Mouse (Mus musculus) neural tube, embryonic 12.5 days (tissue): Measurements from ENCODE around the gene Chchd1. TPM values are rescaled to one million over a fixed set of nuclear protein-coding genes. Genes with fewer than 3 reads are reported as not detected.

Experiments
- ATAC-seq: fragments of 200-750 bp; cut with Nextera tagmentation; 2 replicates; pipeline ENCODE4 v1.8.0; 2017; ENCODE audit warnings: low read depth, mild to moderate bottlenecking, moderate TSS enrichment, moderate library complexity; ENCODE audit not compliant: low FRiP score
- H3K27ac ChIP-seq: fragments of 300-500 bp; sonication (generic); 2 replicates; pipeline ENCODE4 v1.5.1; 2016
- H3K27me3 ChIP-seq: fragments of 300-500 bp; sonication (generic); replicated peaks from 2 replicates; pipeline ENCODE4 v1.6.1; 2016; ENCODE audit warnings: mild to moderate bottlenecking
- H3K36me3 ChIP-seq: fragments of 300-500 bp; sonication (generic); 2 replicates; pipeline ENCODE4 v1.6.1; 2016; ENCODE audit warnings: mild to moderate bottlenecking
- H3K4me1 ChIP-seq: fragments of 300-500 bp; sonication (generic); 2 replicates; pipeline ENCODE4 v1.6.1; 2016
- H3K4me2 ChIP-seq: fragments of 300-500 bp; sonication (generic); replicated peaks from 2 replicates; pipeline ENCODE4 v1.6.1; 2016; ENCODE audit warnings: mild to moderate bottlenecking
- H3K4me3 ChIP-seq: fragments of 300-500 bp; sonication (generic); 2 replicates; pipeline ENCODE4 v1.5.1; 2016
- H3K9ac ChIP-seq: fragments of 300-500 bp; sonication (generic); 2 replicates; pipeline ENCODE4 v1.6.1; 2016; ENCODE audit warnings: mild to moderate bottlenecking
- H3K9me3 ChIP-seq: fragments of 300-500 bp; sonication (generic); 2 replicates; pipeline ENCODE4 v1.6.1; 2016; ENCODE audit warnings: mild to moderate bottlenecking
- WGBS: fragments of 180-500 bp; shearing (Covaris S2); methylation state at CpG from one replicate; pipeline ENCODE4 v1.1.7; 2016; 5-methylcytosine and 5-hydroxymethylcytosine counted together
- polyA plus RNA-seq: library from polyadenylated mRNA; unstranded; fragments of >200 nt; fragmentation: Nextera tagmentation; extraction: Ambion mirVana; gene quantifications from 2 replicates; pipeline ENCODE4 v1.2.1, GENCODE M21; 2016

Chchd1 gene
- 219 and 228 TPM in 2 replicates for polyA plus RNA-seq

DNA sequence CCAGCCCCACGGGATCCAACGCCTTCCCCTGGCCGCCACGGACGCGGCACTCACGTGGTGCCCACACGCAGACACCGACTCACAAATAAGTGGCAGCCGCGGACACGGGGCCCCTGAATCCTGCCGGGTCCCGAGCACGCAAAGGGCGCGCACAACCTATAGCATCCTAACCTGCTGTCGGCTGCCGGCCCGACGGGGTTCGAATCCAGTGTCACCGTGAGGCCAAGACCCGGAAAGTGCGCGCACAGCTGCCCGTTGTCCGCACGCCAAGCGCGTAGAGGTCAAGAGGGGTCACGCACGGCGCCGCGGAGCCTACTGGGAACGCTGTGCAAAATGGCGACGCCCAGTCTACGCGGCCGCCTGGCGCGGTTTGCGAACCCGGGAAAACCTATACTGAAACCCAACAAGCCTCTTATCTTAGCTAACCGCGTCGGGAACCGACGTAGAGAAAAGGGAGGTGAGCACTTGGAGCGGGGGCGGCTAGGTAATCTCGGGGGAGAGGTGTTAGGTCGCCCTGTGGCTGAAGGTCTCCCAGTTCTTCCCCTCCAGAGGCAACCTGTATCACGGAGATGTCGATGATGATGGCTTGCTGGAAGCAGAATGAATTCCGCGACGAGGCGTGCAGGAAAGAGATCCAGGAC is at the start of gene Chchd1:
Chchd1 (plus strand) TSS at position 266 of the 641 bp plus-strand sequence.
- Histone ChIP-seq H3K36me3 (peaks cover 14% of the 10 kb centered on the region; the same call in 1 of the 2 replicates), H3K27me3 (no peaks in the 10 kb centered on the region), H3K9me3 (no peaks in the 10 kb centered on the region), H3K4me2 (peak within 1 kb of the TSS; percentile 69), H3K27ac (peak within 1 kb of the TSS; percentile 74), H3K4me3 (peak within 1 kb of the TSS; percentile 84), H3K9ac (peak within 1 kb of the TSS; percentile 84), H3K4me1 (peaks cover 25% of the 10 kb centered on the region)
- under 1% methylated on average over 61 of the region's 61 CpGs for WGBS
- ATAC-seq: peak; percentile 52; the same call in 1 of the 2 replicates

DNA sequence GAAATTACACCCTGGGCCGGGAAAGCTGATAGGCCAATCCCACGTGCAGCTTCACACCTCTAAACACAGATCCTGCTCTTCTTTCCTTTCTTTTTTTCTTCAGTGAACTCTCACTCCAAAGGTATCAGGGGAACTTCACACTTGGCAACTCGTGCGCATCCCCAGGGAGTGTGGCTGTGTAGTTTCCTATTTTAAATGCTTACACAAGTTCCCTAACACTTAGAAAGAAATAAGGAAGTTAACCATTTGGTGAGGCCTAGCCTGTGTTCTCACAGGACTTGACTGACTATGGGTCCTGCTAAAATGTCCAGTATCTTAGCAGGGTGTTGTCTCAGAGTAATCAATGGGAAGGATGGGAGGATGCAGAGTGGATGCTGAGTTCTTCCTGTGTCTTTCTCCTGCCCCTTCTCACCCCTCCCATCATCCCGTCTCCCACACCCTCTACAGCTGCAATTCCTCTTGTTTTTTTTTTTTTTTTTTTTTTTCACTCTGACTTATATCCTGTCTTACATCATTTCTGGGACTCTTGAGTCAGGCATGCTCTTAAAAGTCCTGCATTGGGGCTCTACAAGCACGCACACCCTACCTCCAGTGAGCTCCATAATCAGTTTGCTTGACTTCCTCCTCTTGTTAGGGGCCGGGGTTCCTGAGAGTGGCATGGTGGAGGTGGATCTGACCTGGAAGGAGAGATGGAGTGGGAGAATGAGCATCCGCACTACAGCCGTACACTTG is 48.0 kb upstream of the Chchd1 start:
- H3K27ac ChIP-seq: no peak overlapping the region
- no peak overlapping the region for H3K4me3 ChIP-seq
- no peak overlapping the region for H3K4me2 ChIP-seq
- no peaks in the 10 kb centered on the region for H3K27me3 ChIP-seq
- WGBS: 78% methylated on average over 9 of the region's 9 CpGs
- no peak overlapping the region for H3K9ac ChIP-seq
- no peaks in the 10 kb centered on the region for H3K4me1 ChIP-seq
- no peaks in the 10 kb centered on the region for H3K36me3 ChIP-seq
- no peaks in the 10 kb centered on the region for H3K9me3 ChIP-seq
- no peak for ATAC-seq

DNA sequence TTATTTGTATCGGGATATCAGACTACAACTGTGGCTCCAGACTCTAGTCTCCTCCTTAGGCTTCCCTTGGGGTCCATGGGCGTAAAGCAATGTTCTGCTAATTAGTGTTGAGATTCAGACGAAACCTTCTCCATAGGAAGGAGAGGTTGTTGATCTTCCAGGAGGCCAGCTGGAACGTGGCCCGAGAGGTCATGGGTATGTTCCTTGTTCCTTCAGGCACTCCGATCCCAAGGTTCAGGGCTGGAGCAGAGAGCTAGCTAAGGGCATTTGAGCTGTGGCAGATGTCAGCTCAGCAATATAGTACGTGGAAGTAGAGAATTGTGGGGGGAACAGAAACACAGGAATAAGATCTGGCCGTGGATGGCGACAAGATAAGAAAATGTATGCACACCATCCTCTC is 47.1 kb upstream of the Chchd1 start:
- no peak overlapping the region for H3K27ac ChIP-seq
- no peaks in the 10 kb centered on the region for H3K36me3 ChIP-seq
- WGBS: 80% methylated on average over 9 of the region's 9 CpGs
- no peak overlapping the region for H3K4me2 ChIP-seq
- H3K4me1 ChIP-seq: peaks cover 2% of the 10 kb centered on the region; the same call in 1 of the 2 replicates
- ATAC-seq: no peak
- no peaks in the 10 kb centered on the region for H3K9me3 ChIP-seq
- no peaks in the 10 kb centered on the region for H3K27me3 ChIP-seq
- H3K9ac ChIP-seq: no peak overlapping the region
- H3K4me3 ChIP-seq: no peak overlapping the region

DNA sequence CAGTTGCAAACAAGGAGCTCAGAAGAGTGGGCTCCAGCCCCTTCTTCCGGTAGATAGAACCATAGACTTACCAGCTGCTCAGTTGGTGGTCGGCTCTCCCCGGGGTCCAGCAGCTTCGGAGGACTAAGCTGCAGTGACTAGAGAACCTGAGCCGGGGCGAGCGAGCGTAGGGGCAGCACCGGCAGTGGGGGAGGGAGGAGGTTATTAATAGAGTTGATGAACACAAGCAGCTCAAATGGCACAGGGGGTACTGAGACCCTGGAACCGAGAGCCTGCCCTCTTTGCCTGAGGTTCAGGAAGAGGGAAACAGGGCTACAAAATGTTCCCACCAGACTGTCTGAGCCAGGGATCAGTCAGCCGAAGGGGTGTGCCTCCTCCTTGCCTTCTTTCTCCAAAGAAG is 46.4 kb upstream of the Chchd1 start, which contains the start of gene Myoz1:
Myoz1 (minus strand) TSS at position 180 of the 400 bp plus-strand sequence.
- no peaks in the 10 kb centered on the region for H3K27me3 ChIP-seq
- no peaks in the 10 kb centered on the region for H3K9me3 ChIP-seq
- H3K4me1 ChIP-seq: peaks cover 4% of the 10 kb centered on the region
- H3K9ac ChIP-seq: no peak within 1 kb of the TSS
- no peak within 1 kb of the TSS for H3K27ac ChIP-seq
- no peak within 1 kb of the TSS for H3K4me3 ChIP-seq
- 51% methylated on average over 11 of the region's 11 CpGs for WGBS
- no peak within 1 kb of the TSS for H3K4me2 ChIP-seq
- no peak for ATAC-seq
- no peaks in the 10 kb centered on the region for H3K36me3 ChIP-seq

DNA sequence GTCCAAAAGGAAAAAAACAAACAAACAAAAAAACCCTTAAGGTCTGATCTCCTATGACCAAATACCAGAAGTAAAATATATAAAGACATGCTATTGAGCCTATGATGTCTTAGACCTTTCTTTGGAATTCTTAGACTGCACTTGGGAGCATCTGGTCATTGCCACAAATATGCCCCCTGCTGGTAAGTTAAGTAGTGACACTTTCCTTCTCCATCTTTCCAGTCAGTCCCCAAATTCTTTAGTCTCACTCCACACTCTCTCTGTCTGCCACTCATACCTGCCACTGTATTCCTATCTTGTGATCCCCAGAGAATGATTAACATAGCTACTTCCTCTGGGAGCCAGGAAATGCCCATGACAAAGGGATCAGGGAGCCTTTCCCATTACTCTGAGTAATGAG is 44.5 kb upstream of the Chchd1 start:
- Histone ChIP-seq H3K4me3 (no peak overlapping the region), H3K27me3 (peaks cover 10% of the 10 kb centered on the region), H3K9ac (no peak overlapping the region), H3K27ac (no peak overlapping the region), H3K4me2 (no peak overlapping the region), H3K9me3 (no peaks in the 10 kb centered on the region), H3K4me1 (peaks cover 14% of the 10 kb centered on the region), H3K36me3 (no peaks in the 10 kb centered on the region)
- ATAC-seq: no peak

DNA sequence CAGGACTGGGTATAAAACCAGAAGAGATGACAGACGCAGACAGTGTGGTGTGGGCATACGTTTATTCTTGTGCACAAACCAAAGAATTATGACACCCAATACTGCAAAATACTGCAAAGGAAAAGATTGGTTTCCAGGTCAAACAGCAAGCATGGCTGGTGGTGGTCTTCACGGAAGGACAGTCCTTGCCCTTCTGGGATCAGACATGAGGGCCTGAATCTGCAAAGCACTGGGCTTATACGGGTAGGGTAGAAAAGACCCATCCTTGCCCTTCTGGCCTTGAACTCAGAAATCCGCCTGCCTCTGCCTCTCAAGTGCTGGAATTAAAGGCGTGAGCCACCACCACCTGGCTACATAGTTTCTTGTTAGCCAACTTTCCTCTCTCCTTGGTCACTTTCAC is 43.9 kb upstream of the Chchd1 start:
- Histone ChIP-seq H3K36me3 (no peaks in the 10 kb centered on the region), H3K9ac (no peak overlapping the region), H3K4me2 (no peak overlapping the region), H3K9me3 (no peaks in the 10 kb centered on the region), H3K27me3 (peaks cover 11% of the 10 kb centered on the region), H3K27ac (no peak overlapping the region), H3K4me3 (no peak overlapping the region), H3K4me1 (peaks cover 14% of the 10 kb centered on the region)
- ATAC-seq: no peak
- WGBS: 90% methylated on average over 6 of the region's 6 CpGs

DNA sequence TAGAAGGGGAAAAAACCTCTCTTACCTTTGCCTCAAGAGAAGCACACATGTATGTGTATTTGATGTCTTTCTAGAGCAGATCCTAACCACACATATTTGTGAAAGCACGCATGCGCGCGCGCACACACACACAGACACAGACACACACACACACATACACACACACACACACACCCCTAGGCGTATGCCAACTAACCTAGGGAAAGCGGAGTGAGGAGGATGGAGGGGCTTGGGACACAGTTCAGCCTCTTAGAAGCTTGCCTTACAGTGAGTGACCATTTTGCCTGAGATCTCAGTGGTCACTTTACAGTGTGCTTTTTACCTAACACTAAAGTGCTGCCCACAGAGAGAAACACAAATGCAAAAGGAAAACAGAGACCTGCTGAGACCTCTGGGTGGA is 43.1 kb upstream of the Chchd1 start:
- ATAC-seq: no peak
- Histone ChIP-seq H3K9ac (no peak overlapping the region), H3K36me3 (no peaks in the 10 kb centered on the region), H3K9me3 (no peaks in the 10 kb centered on the region), H3K4me1 (peaks cover 19% of the 10 kb centered on the region), H3K4me2 (no peak overlapping the region), H3K4me3 (no peak overlapping the region), H3K27ac (no peak overlapping the region), H3K27me3 (peaks cover 11% of the 10 kb centered on the region)
- 94% methylated on average over 7 of the region's 7 CpGs for WGBS

DNA sequence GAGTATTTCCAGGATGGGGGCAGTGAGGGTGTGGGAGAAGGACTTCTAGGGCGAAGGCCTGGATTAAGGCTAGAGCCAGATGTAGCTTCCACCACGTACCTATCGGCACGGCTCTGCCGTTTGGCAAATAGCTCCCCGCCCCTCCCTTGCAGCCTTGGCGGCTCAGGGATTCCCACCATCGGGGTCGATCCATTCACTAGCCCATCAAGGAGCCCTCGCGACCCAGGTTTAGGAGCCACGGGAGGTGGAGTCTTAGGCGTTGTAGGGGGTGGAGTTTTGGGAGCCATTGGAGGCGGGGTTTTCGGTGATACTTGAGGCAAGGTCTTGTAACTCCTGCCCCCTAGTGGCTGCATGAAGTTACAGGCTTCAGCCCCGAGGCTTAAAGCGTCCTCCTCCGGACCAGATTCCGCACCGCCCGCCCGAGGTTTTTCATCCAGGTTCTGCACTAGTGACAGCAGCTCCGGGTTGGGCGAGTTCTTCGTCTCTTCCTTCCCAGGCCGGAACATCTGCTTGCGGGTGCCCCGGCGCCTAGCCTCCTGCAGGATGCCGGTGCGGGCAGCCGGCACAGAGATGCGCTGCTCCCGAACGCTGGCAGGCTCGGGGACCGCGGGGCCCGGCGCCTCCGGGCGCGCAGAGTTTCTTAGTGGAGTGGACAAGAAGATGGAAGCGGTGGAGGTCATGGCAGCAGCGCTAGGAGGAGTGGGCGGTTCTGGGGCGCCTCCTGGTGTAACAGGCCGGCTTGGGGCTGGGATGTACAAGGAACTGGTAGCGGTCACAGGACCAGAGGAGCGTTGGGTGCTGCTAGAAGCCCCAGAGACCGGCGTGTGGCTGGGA is 41.8 kb upstream of the Chchd1 start:
- no peaks in the 10 kb centered on the region for H3K9me3 ChIP-seq
- 1% methylated on average over 52 of the region's 52 CpGs for WGBS
- H3K27ac ChIP-seq: peak overlapping the region; percentile 22
- peak overlapping the region; percentile 65 for H3K9ac ChIP-seq
- peaks cover 15% of the 10 kb centered on the region for H3K27me3 ChIP-seq
- H3K4me1 ChIP-seq: peaks cover 19% of the 10 kb centered on the region
- H3K4me3 ChIP-seq: peak overlapping the region; percentile 46
- no peaks in the 10 kb centered on the region for H3K36me3 ChIP-seq
- peak; percentile 84 for ATAC-seq
- peak overlapping the region; percentile 88 for H3K4me2 ChIP-seq

DNA sequence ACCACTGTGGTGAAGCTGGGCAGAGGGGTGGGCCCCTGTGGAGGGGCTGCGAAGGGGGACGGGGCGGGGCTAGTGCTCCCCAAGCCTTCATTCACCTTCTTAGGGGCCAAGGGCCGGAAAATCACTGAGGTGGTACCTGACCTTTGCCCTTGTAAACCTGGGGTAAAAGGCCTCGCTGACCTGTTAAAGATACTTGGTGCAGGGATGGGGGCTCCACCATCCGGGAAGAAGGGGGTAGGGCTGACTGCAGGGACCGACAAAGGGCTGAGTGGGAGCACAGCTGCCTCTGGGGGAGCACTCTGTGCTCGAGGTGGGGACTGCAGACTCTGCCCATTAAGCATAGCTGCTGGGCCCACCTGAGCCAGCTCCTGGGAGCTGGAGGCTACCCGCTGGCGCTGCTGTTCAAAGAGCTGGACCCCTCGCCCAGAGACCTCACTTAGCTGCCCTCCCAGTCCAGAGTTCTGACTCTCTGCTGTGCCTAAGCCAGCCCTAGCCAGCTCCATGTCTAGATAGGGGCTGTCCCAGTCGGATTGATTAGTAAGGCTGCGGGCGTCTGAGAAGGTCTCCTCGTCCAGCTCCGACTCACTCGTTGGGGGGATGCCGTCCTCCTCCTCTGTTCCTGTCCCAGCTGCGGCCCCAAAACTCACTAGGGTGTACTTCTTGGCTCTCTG is 41.0 kb upstream of the Chchd1 start:
- H3K4me3 ChIP-seq: peak overlapping the region; percentile 46
- peak overlapping the region; percentile 65 for H3K9ac ChIP-seq
- no peaks in the 10 kb centered on the region for H3K36me3 ChIP-seq
- WGBS: 9% methylated on average over 19 of the region's 19 CpGs
- H3K4me2 ChIP-seq: peak overlapping the region; percentile 88
- peak overlapping the region; percentile 22 for H3K27ac ChIP-seq
- peaks cover 19% of the 10 kb centered on the region for H3K4me1 ChIP-seq
- ATAC-seq: peak; percentile 62
- H3K9me3 ChIP-seq: no peaks in the 10 kb centered on the region
- peaks cover 17% of the 10 kb centered on the region for H3K27me3 ChIP-seq

DNA sequence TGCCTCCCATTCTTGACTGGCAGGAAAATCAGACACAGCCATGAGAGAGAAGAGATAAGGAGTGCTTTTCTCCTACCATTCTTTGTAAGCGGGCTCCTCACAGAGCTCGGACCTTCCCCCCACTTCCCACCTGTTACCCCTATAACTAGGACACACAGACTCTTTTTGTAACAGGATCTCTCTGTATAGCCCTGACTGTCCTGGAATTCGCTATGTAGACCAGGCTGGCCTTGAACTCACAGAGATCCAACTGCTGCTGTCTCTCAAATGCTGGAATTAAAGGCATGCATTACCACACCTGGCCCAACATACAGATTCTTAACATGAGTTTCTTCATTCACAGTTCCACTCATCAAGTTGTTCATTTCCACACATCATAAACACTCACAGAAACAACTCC is 40.1 kb upstream of the Chchd1 start:
- ATAC-seq: no peak
- Histone ChIP-seq H3K36me3 (no peaks in the 10 kb centered on the region), H3K27me3 (peaks cover 19% of the 10 kb centered on the region), H3K4me3 (no peak overlapping the region), H3K27ac (no peak overlapping the region), H3K4me1 (peaks cover 19% of the 10 kb centered on the region), H3K4me2 (no peak overlapping the region), H3K9me3 (no peaks in the 10 kb centered on the region), H3K9ac (no peak overlapping the region)
- WGBS: 92% methylated on average over 3 of the region's 3 CpGs

DNA sequence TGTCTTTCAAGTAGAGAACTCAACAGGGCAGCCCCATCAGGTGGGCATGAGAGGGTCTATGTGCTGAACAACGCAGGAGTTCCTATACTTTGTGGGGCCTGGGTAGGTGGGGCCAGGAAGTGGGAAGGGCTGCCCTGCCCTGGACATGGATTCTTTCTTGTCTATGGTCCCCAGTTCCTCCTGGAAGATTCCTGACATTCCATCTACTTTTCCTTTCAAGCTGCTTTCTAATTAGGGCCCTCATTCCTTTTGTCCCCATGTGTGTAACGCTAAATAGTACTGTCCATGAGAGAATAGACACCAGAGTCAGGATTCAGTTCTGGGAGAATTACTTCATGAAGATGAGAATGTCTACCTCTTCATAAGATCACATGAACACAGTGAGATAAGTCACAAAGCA is 39.2 kb upstream of the Chchd1 start:
- no peak for ATAC-seq
- peaks cover 28% of the 10 kb centered on the region for H3K27me3 ChIP-seq
- WGBS: 75% methylated on average over 2 of the region's 2 CpGs

DNA sequence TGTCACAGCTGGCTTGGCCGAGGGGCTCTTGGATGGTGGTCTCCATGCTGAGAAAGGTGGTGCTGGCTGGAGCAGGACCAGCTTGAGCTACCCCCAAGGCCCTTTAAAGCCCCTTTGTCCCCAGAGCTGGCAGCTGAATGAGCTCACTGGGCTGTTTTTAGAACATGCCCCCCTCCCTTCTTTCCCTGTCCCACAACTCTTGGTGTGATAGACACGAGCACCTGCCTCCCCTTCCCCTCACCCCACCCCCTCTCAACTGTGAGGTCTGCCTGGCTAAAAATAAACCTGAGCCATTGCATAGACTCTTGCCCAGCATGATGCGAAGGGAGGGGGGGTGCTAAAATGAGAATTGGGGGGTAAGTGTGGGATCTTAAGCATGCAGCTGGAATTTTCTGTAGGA is 38.4 kb upstream of the Chchd1 start:
- Histone ChIP-seq H3K36me3 (no peaks in the 10 kb centered on the region), H3K9me3 (no peaks in the 10 kb centered on the region), H3K9ac (no peak overlapping the region), H3K4me2 (no peak overlapping the region), H3K27me3 (peaks cover 28% of the 10 kb centered on the region), H3K4me1 (peaks cover 19% of the 10 kb centered on the region), H3K27ac (no peak overlapping the region), H3K4me3 (no peak overlapping the region)
- WGBS: 60% methylated on average over 3 of the region's 3 CpGs
- ATAC-seq: no peak

More for the DNA sequence above, 39.2 kb upstream of the Chchd1 start:
- Histone ChIP-seq H3K27ac (no peak overlapping the region), H3K9ac (no peak overlapping the region), H3K4me2 (no peak overlapping the region), H3K9me3 (no peaks in the 10 kb centered on the region), H3K36me3 (no peaks in the 10 kb centered on the region), H3K4me1 (peaks cover 19% of the 10 kb centered on the region), H3K4me3 (no peak overlapping the region)
